ENCODE assay signal across 18 mouse cellular contexts in genomic region chr5:137425648-137426047, GRCm38 (mm10). TPM values are rescaled to one million over a fixed set of nuclear protein-coding genes. Genes with fewer than 3 reads are reported as not detected.
DNase-seq lines count a peak whose midpoint lies in the region; ATAC-seq and TF ChIP-seq lines count a peak whose summit lies in the region.
"Had no signal": no experiment of that assay in that cellular context is flagged by ENCODE, and none has a peak within 500 bp of the region (broad histone marks: within the 10 kb centered on the region; RNA-seq: fewer than 3 reads in every experiment).

No protein-coding gene starts in this region.

- TF ChIP-seq CTCF in forebrain, postnatal 0 days (IDR thresholded peaks at IDR 0.05; ENCODE audit: low read depth): no peak
- no peak for TF ChIP-seq CTCF in thymus, adult 2 months (IDR thresholded peaks at IDR 0.05; ENCODE audit: borderline replicate concordance, control insufficient read depth, extremely low read depth, insufficient read depth, low read length, poor library complexity)
- TF ChIP-seq CTCF in intestine, postnatal 0 days (IDR thresholded peaks at IDR 0.05; ENCODE audit: low read depth): no peak

- no peaks in the 10 kb centered on the region for H3K4me1 ChIP-seq in forebrain, postnatal 0 days (ENCODE audit: insufficient read depth)
- H3K4me1 ChIP-seq in forebrain, embryonic 12.5 days: peaks cover 2% of the 10 kb centered on the region; the same call in 1 of the 2 replicates
- H3K4me1 ChIP-seq in thymus, adult 2 months (replicated peaks; ENCODE audit: control insufficient read depth, insufficient read depth, low read length): peaks cover 13% of the 10 kb centered on the region; the same call in 1 of the 2 replicates
- no peaks in the 10 kb centered on the region for H3K4me1 ChIP-seq in intestine, postnatal 0 days (replicated peaks; ENCODE audit: control insufficient read depth, insufficient read depth, low read length)
- H3K4me1 ChIP-seq in liver, embryonic 11.5 days (replicated peaks; ENCODE audit: control insufficient read depth, insufficient read depth, low read length): peaks cover 7% of the 10 kb centered on the region
- H3K4me1 ChIP-seq: embryonic facial prominence, embryonic 12.5 days had no signal

- no peak overlapping the region for H3K4me2 ChIP-seq in forebrain, postnatal 0 days (ENCODE audit: low read depth)
- H3K4me2 ChIP-seq in forebrain, embryonic 12.5 days: no peak overlapping the region
- H3K4me2 ChIP-seq in intestine, postnatal 0 days (replicated peaks; ENCODE audit: low read depth): 0 out of 2 replicates have a peak overlapping the region, but pooled peaks have one; percentile 10
- no peak overlapping the region for H3K4me2 ChIP-seq in liver, embryonic 11.5 days
- H3K4me2 ChIP-seq: embryonic facial prominence, embryonic 12.5 days; limb, embryonic 15.5 days; lung, embryonic 15.5 days had no signal

- ATAC-seq in forebrain, postnatal 0 days: no peak
- no peak for ATAC-seq in forebrain, embryonic 12.5 days (ENCODE audit: low FRiP score)
- no peak for ATAC-seq in intestine, postnatal 0 days
- no peak for ATAC-seq in liver, embryonic 11.5 days (replicated peaks; ENCODE audit: low FRiP score)
- ATAC-seq: inflammation-experienced regulatory T-cells, adult 6 months had no signal

- H3K27ac ChIP-seq in forebrain, postnatal 0 days (ENCODE audit: low read depth, low read length): no peak overlapping the region
- no peak overlapping the region for H3K27ac ChIP-seq in forebrain, embryonic 12.5 days
- H3K27ac ChIP-seq in thymus, adult 2 months (ENCODE audit: control insufficient read depth, insufficient read depth, low read length): no peak overlapping the region
- no peak overlapping the region for H3K27ac ChIP-seq in intestine, postnatal 0 days (ENCODE audit: low read depth, low read length)
- H3K27ac ChIP-seq in liver, embryonic 11.5 days (ENCODE audit: low read depth, low read length): no peak overlapping the region
- H3K27ac ChIP-seq: embryonic facial prominence, embryonic 12.5 days; left cerebral cortex, adult 2 months; limb, embryonic 15.5 days; lung, embryonic 15.5 days had no signal

- 48% methylated on average over 6 of the region's 6 CpGs for whole genome bisulfite sequencing in forebrain, postnatal 0 days
- 75% methylated on average over 6 of the region's 6 CpGs for WGBS in forebrain, embryonic 12.5 days
- 25% methylated on average over 6 of the region's 6 CpGs for WGBS in thymus, adult 2 months
- WGBS in intestine, postnatal 0 days: 43% methylated on average over 6 of the region's 6 CpGs
- 56% methylated on average over 6 of the region's 6 CpGs for WGBS in liver, embryonic 11.5 days

- peak; percentile 37 for DNase-seq in forebrain, postnatal 0 days
- DNase-seq in thymus, adult 2 months: peak; percentile 4
- no peak for DNase-seq in thymus, adult 18-20 months
- peak; percentile 42 for DNase-seq in thymus, postnatal 4 days
- DNase-seq in spleen, postnatal 14 days (ENCODE audit: low spot score in 2 of 2): no peak
- no peak for DNase-seq in liver, embryonic 11.5 days (ENCODE audit: low spot score)
- DNase-seq: adrenal gland, adult 2 months; cerebellum, adult 9-11 months; kidney, postnatal 36 days; right cerebral cortex, postnatal 4 days had no signal

- no peaks in the 10 kb centered on the region for H3K36me3 ChIP-seq in forebrain, postnatal 0 days (ENCODE audit: insufficient read depth)
- no peaks in the 10 kb centered on the region for H3K36me3 ChIP-seq in forebrain, embryonic 12.5 days (replicated peaks)
- no peaks in the 10 kb centered on the region for H3K36me3 ChIP-seq in thymus, adult 2 months (ENCODE audit: control insufficient read depth, insufficient read depth, low read length)
- H3K36me3 ChIP-seq in intestine, postnatal 0 days (ENCODE audit: control insufficient read depth, insufficient read depth): no peaks in the 10 kb centered on the region
- no peaks in the 10 kb centered on the region for H3K36me3 ChIP-seq in liver, embryonic 11.5 days (ENCODE audit: control insufficient read depth, insufficient read depth, low read length)
- H3K36me3 ChIP-seq: embryonic facial prominence, embryonic 12.5 days; limb, embryonic 15.5 days; lung, embryonic 15.5 days had no signal

- H3K27me3 ChIP-seq in forebrain, postnatal 0 days (ENCODE audit: insufficient read depth, low read length): no peaks in the 10 kb centered on the region
- no peaks in the 10 kb centered on the region for H3K27me3 ChIP-seq in forebrain, embryonic 12.5 days
- no peaks in the 10 kb centered on the region for H3K27me3 ChIP-seq in thymus, adult 2 months (ENCODE audit: control insufficient read depth, insufficient read depth, low read length)
- no peaks in the 10 kb centered on the region for H3K27me3 ChIP-seq in intestine, postnatal 0 days (replicated peaks; ENCODE audit: control insufficient read depth, insufficient read depth, low read length)
- no peaks in the 10 kb centered on the region for H3K27me3 ChIP-seq in liver, embryonic 11.5 days (replicated peaks; ENCODE audit: control insufficient read depth, insufficient read depth, low read length)
- H3K27me3 ChIP-seq: embryonic facial prominence, embryonic 12.5 days; limb, embryonic 15.5 days; lung, embryonic 15.5 days had no signal

- no peak overlapping the region for H3K4me3 ChIP-seq in forebrain, postnatal 0 days (ENCODE audit: low read depth, low read length)
- no peak overlapping the region for H3K4me3 ChIP-seq in forebrain, embryonic 12.5 days (replicated peaks)
- H3K4me3 ChIP-seq in thymus, adult 2 months (ENCODE audit: control insufficient read depth, insufficient read depth, low read length): no peak overlapping the region
- no peak overlapping the region for H3K4me3 ChIP-seq in intestine, postnatal 0 days (ENCODE audit: low read depth, low read length)
- no peak overlapping the region for H3K4me3 ChIP-seq in liver, embryonic 11.5 days (ENCODE audit: low read depth, low read length)
- H3K4me3 ChIP-seq: embryonic facial prominence, embryonic 12.5 days; left cerebral cortex, adult 2 months; limb, embryonic 15.5 days; lung, embryonic 15.5 days had no signal

- no peak overlapping the region for H3K9ac ChIP-seq in forebrain, postnatal 0 days
- no peak overlapping the region for H3K9ac ChIP-seq in forebrain, embryonic 12.5 days
- H3K9ac ChIP-seq in intestine, postnatal 0 days (ENCODE audit: low read depth, low read length): no peak overlapping the region
- H3K9ac ChIP-seq in liver, embryonic 11.5 days (ENCODE audit: low read depth, low read length): no peak overlapping the region
- H3K9ac ChIP-seq: embryonic facial prominence, embryonic 12.5 days; limb, embryonic 15.5 days; lung, embryonic 15.5 days had no signal

- H3K9me3 ChIP-seq in forebrain, postnatal 0 days (ENCODE audit: low read length): no peaks in the 10 kb centered on the region
- H3K9me3 ChIP-seq in forebrain, embryonic 12.5 days: no peaks in the 10 kb centered on the region
- no peaks in the 10 kb centered on the region for H3K9me3 ChIP-seq in intestine, postnatal 0 days (ENCODE audit: control insufficient read depth)
- no peaks in the 10 kb centered on the region for H3K9me3 ChIP-seq in liver, embryonic 11.5 days (ENCODE audit: control insufficient read depth, low read length)
- H3K9me3 ChIP-seq: embryonic facial prominence, embryonic 12.5 days; limb, embryonic 15.5 days; lung, embryonic 15.5 days had no signal

- no peak for TF ChIP-seq POLR2A in thymus, adult 2 months (IDR thresholded peaks at IDR 0.05; ENCODE audit: control insufficient read depth, extremely low read depth, insufficient read depth, low read length, poor library complexity)

RNA-seq across cellular contexts. Expression of gene Zan, which starts 51.2 kb away (rescaled TPM):
- total RNA-seq in forebrain, postnatal 0 days (2014; rRNA removed): 0.31 and 0.62 TPM in 2 replicates
- 0.08 and 0.14 TPM in 2 replicates for polyA plus RNA-seq in forebrain, postnatal 0 days (2015; fragmentation: Nextera tagmentation; extraction: Ambion mirVana)
- 0.09 TPM in 2 replicates for polyA plus RNA-seq in forebrain, embryonic 12.5 days (2016; fragmentation: Nextera tagmentation; extraction: Ambion mirVana)
- 0.24 and 0.36 TPM in 2 replicates for polyA plus RNA-seq in thymus, adult 2 months (2012; rRNA removed)
- polyA plus RNA-seq in intestine, postnatal 0 days (2015; fragmentation: Nextera tagmentation; extraction: Ambion mirVana): 0.35 and 0.42 TPM in 2 replicates
- 0.39 and 0.49 TPM in 2 replicates for polyA plus RNA-seq in liver, embryonic 11.5 days (2014; fragmentation: Nextera tagmentation; extraction: Ambion mirVana)
- total RNA-seq: adrenal gland, adult 2 months; monocyte, adult 5-6 weeks had no signal

Comparison
In these comparisons a context has a peak if more than half of its experiments do, and no peak if none do; other contexts are left out.
1. DNase-seq: peak in forebrain, postnatal 0 days (single experiment), thymus, adult 2 months (single experiment) and thymus, postnatal 4 days (single experiment); none in thymus, adult 18-20 months (0 of 2), spleen, postnatal 14 days (0 of 2) and liver, embryonic 11.5 days (single experiment).